Mouse (Mus musculus) thymus, adult 2 months (tissue): Measurements from ENCODE around the gene Speer4e.
"Not testable (repeated sequence)": the region's sequence is repeated elsewhere in the genome, so short reads cannot be mapped to it uniquely, and the experiment has no call there.

Experiments used
- CTCF ChIP-seq: fragments of 200-500 bp; IDR thresholded peaks from 2 replicates; pipeline ENCODE4 v1.5.1; 2012; ENCODE audit warnings: mild to moderate bottlenecking, control low read depth, low read length, moderate library complexity, borderline replicate concordance; ENCODE audit not compliant: control insufficient read depth, poor library complexity, insufficient read depth; ENCODE audit errors: extremely low read depth
- POLR2A ChIP-seq: fragments of 200-500 bp; IDR thresholded peaks from 2 replicates; pipeline ENCODE4 v1.6.1; 2012; ENCODE audit warnings: mild to moderate bottlenecking, low read length, control low read depth, moderate library complexity; ENCODE audit not compliant: control insufficient read depth, poor library complexity, insufficient read depth; ENCODE audit errors: extremely low read depth

GRCm38 (mm10) chr5:14941043-14941442 is 2.8 kb upstream of the Speer4e start:
- not testable (repeated sequence) for TF ChIP-seq CTCF, POLR2A
